Mouse (Mus musculus) liver, adult 2 months (tissue): Measurements from ENCODE around the gene Atp6v1fnb. TPM values are rescaled to one million over a fixed set of nuclear protein-coding genes. Genes with fewer than 3 reads are reported as not detected.

Source experiments
- DNase-seq: peaks from one replicate; pipeline ENCODE4 v3.0.0-alpha.2; 2011; ENCODE audit warnings: low read depth, low spot score; ENCODE audit errors: extremely low read depth
- H3K27ac ChIP-seq: fragments of 200-500 bp; replicated peaks from 2 replicates; pipeline ENCODE4 v1.5.1; 2012; ENCODE audit warnings: low read depth, mild to moderate bottlenecking, control low read depth, inconsistent platforms, low read length; ENCODE audit not compliant: insufficient read depth
- H3K27me3 ChIP-seq: fragments of 200-500 bp; 2 replicates; pipeline ENCODE4 v1.6.1; 2012; ENCODE audit warnings: mild to moderate bottlenecking, moderate library complexity, low read length, inconsistent platforms; ENCODE audit not compliant: control insufficient read depth, insufficient read depth
- H3K36me3 ChIP-seq: fragments of 200-500 bp; 2 replicates; pipeline ENCODE4 v1.6.1; 2012; ENCODE audit warnings: low read length, inconsistent platforms; ENCODE audit not compliant: control insufficient read depth, insufficient read depth
- H3K4me1 ChIP-seq: fragments of 200-500 bp; 2 replicates; pipeline ENCODE4 v1.6.1; 2011; ENCODE audit warnings: low read length; ENCODE audit not compliant: control insufficient read depth, insufficient read depth
- H3K4me3 ChIP-seq: fragments of 200-500 bp; 2 replicates; pipeline ENCODE4 v1.5.1; 2011; ENCODE audit warnings: low read depth, mild to moderate bottlenecking, control low read depth, low read length, moderate library complexity; ENCODE audit not compliant: insufficient read depth
- H3K79me2 ChIP-seq: fragments of 200-500 bp; 2 replicates; pipeline ENCODE4 v1.6.1; 2012; ENCODE audit warnings: inconsistent platforms, mild to moderate bottlenecking, low read length, moderate library complexity; ENCODE audit not compliant: control insufficient read depth, insufficient read depth
- H3K9ac ChIP-seq: fragments of 200-500 bp; 2 replicates; pipeline ENCODE4 v1.6.1; 2012; ENCODE audit warnings: low read depth, mild to moderate bottlenecking, control low read depth, inconsistent platforms, low read length
- CTCF ChIP-seq: fragments of 200-500 bp; IDR thresholded peaks from 2 replicates; pipeline ENCODE4 v1.5.1; 2011; ENCODE audit warnings: low read depth, low read length, control low read depth
- POLR2A ChIP-seq: fragments of 200-500 bp; IDR thresholded peaks from 2 replicates; pipeline ENCODE4 v1.6.1; 2011; ENCODE audit warnings: low read length, control low read depth; ENCODE audit not compliant: insufficient read depth; ENCODE audit errors: extremely low read depth
- WGBS: fragments of 180-500 bp; shearing (Covaris S2); methylation state at CpG from one replicate; pipeline ENCODE4 v1.1.7; 2018; 5-methylcytosine and 5-hydroxymethylcytosine counted together
- polyA plus RNA-seq: library from polyadenylated mRNA; depleted of rRNA; stranded (reverse); fragments of >200 nt; gene quantifications from 2 replicates; pipeline ENCODE4 v1.2.3, GENCODE M21; 2012; rRNA removed
- total RNA-seq: library from RNA; depleted of rRNA; stranded (reverse); fragments of >200 nt; gene quantifications from 2 replicates; pipeline ENCODE4 v1.2.3, GENCODE M21; 2014; rRNA removed

Gene Atp6v1fnb
- total and polyA plus RNA-seq, 2 experiments, result not detected

DNA sequence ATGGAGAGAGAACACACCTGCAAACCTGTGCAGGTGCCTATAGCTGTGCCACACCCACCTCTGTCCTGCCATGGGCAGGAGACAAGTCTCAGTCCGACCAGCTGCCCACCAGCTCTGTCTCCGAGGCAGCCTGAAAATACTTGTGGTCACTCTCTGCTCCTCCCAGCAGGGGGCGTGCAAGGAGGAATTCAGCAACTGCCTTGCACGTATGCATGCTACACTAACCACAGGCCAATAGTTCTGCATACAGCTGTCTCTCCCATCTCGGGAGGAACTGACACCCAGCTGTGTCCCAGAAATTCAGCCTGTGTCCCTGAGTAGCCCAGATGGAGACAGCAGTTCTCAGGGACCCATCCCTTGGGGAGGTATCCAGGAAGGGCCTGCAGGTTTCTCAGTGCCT is 45.9 kb downstream of the Atp6v1fnb start:
- no peak overlapping the region; the same call in 1 of the 2 replicates for H3K9ac ChIP-seq
- TF ChIP-seq POLR2A, result no peak
- TF ChIP-seq CTCF, result peak; percentile 92
- H3K4me1 ChIP-seq, result peaks cover 14% of the 10 kb centered on the region
- no peak overlapping the region for H3K27ac ChIP-seq
- WGBS, result 5% methylated on average over 5 of the region's 5 CpGs
- DNase-seq, result no peak
- H3K4me3 ChIP-seq, result no peak overlapping the region
- H3K79me2 ChIP-seq, result no peaks in the 10 kb centered on the region
- H3K36me3 ChIP-seq, result no peaks in the 10 kb centered on the region
- H3K27me3 ChIP-seq, result no peaks in the 10 kb centered on the region

DNA sequence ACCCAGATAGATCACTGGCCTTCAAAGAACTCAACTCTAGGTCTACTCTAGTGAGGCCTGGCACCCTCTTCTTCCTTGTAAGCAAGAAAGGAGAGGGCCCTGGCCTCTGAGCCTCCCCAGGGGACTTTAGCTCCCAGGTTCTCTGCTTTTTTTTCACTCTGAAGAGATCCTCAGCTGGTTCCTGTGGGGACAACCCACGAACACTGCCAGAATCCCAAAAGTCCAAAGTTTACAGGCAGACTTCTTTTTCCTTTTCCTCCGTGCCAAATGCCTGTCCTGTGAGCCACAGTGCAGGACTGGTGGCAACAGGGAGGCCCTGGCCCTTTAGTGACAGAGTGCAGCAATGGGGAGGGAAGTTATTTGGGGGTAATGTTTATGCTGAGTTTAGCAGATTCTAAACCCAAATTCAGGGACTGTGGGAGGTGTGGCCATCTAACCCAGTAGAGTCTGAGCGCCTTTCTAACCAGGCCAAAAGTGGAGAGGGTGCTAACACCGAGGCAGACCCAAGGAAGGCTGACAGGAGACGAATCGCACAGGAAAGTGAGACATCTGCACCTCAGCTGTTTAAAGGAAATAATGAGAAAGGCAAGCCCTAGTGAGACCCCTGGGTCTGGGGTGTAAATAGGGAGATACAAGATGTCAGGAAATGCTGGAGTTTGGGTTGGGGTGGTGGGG is 51.5 kb downstream of the Atp6v1fnb start:
- TF ChIP-seq POLR2A, result no peak
- TF ChIP-seq CTCF, result no peak
- Histone ChIP-seq H3K27ac (peak overlapping the region; percentile 91), H3K4me1 (peaks cover 21% of the 10 kb centered on the region), H3K4me3 (no peak overlapping the region), H3K79me2 (0 out of 2 replicates have a peak, but pooled peaks cover 2% of the 10 kb centered on the region), H3K36me3 (no peaks in the 10 kb centered on the region), H3K9ac (peak overlapping the region; percentile 19; the same call in 1 of the 2 replicates), H3K27me3 (no peaks in the 10 kb centered on the region)
- peak; percentile 92 for DNase-seq
- 41% methylated on average over 6 of the region's 6 CpGs for WGBS

Other genes with a start within 250 kb of the Atp6v1fnb start
- gene Hilpda, start 198.9 kb upstream of the Atp6v1fnb start, total RNA-seq, result 2.5 and 3.3 TPM in 2 replicates
- 4.0 and 5.8 TPM in 2 replicates for gene Hilpda, start 198.9 kb upstream of the Atp6v1fnb start, polyA plus RNA-seq
- not detected in 2 replicates for gene Fam71f2, start 191.8 kb upstream of the Atp6v1fnb start, total RNA-seq
- 0.24 TPM in 1 of 2 replicates, not detected in the other for gene Fam71f2, start 191.8 kb upstream of the Atp6v1fnb start, polyA plus RNA-seq
- not detected in 2 replicates for gene Fam71f1, start 152.3 kb upstream of the Atp6v1fnb start, total RNA-seq
- not detected in 2 replicates for gene Fam71f1, start 152.3 kb upstream of the Atp6v1fnb start, polyA plus RNA-seq
- 113 and 125 TPM in 2 replicates for gene Calu, start 123.4 kb upstream of the Atp6v1fnb start, total RNA-seq
- gene Calu, start 123.4 kb upstream of the Atp6v1fnb start, polyA plus RNA-seq, result 21.9 and 27.1 TPM in 2 replicates
- gene Opn1sw, start 83.0 kb upstream of the Atp6v1fnb start, total RNA-seq, result 0.09 and 0.20 TPM in 2 replicates
- gene Opn1sw, start 83.0 kb upstream of the Atp6v1fnb start, polyA plus RNA-seq, result 0.15 and 1.1 TPM in 2 replicates
- gene Ccdc136, start 75.1 kb upstream of the Atp6v1fnb start, total RNA-seq, result under 0.01 and 0.09 TPM in 2 replicates
- 0.11 and 0.34 TPM in 2 replicates for gene Ccdc136, start 75.1 kb upstream of the Atp6v1fnb start, polyA plus RNA-seq
- 0.07 and 0.28 TPM in 2 replicates for gene Flnc, start 38.2 kb upstream of the Atp6v1fnb start, total RNA-seq
- 0.04 and 0.09 TPM in 2 replicates for gene Flnc, start 38.2 kb upstream of the Atp6v1fnb start, polyA plus RNA-seq
- gene Atp6v1f, start 3.7 kb upstream of the Atp6v1fnb start, total RNA-seq, result 86.8 and 90.5 TPM in 2 replicates
- 167 and 181 TPM in 2 replicates for gene Atp6v1f, start 3.7 kb upstream of the Atp6v1fnb start, polyA plus RNA-seq
- gene Kcp, start 36.5 kb downstream of the Atp6v1fnb start, total RNA-seq, result 1.7 and 1.8 TPM in 2 replicates
- gene Kcp, start 36.5 kb downstream of the Atp6v1fnb start, polyA plus RNA-seq, result 5.6 and 10.2 TPM in 2 replicates
- 10.0 and 12.4 TPM in 2 replicates for gene Irf5, start 55.2 kb downstream of the Atp6v1fnb start, total RNA-seq
- gene Irf5, start 55.2 kb downstream of the Atp6v1fnb start, polyA plus RNA-seq, result 30.6 and 48.3 TPM in 2 replicates
- gene Tnpo3, start 138.4 kb downstream of the Atp6v1fnb start, total RNA-seq, result 26.8 and 31.5 TPM in 2 replicates
- 33.3 and 34.7 TPM in 2 replicates for gene Tnpo3, start 138.4 kb downstream of the Atp6v1fnb start, polyA plus RNA-seq
- 4.2 and 9.3 TPM in 2 replicates for gene Tspan33, start 222.8 kb downstream of the Atp6v1fnb start, total RNA-seq
- 7.0 and 8.5 TPM in 2 replicates for gene Tspan33, start 222.8 kb downstream of the Atp6v1fnb start, polyA plus RNA-seq